Mouse (Mus musculus) G1E (cell line): ENCODE measurements at regions not wholly inside any gene's neighbourhood (a gene's known extent, or its start where the extent isn't known, plus 50 kb on each side); places are given as distances from the start of the nearest gene placed in this dataset.

ENCODE experiments used
- CTCF ChIP-seq: IDR thresholded peaks from 2 replicates; pipeline ENCODE4 v1.5.1; 2012; ENCODE audit warnings: low read depth, low read length, inconsistent platforms, mixed read lengths
- GATA1 ChIP-seq: IDR thresholded peaks from 2 replicates; pipeline ENCODE4 v1.6.1; 2012; ENCODE audit warnings: borderline replicate concordance, low read length, inconsistent platforms, mixed read lengths
- POLR2AphosphoS5 ChIP-seq: IDR thresholded peaks from 2 replicates; pipeline ENCODE4 v1.6.1; 2012; ENCODE audit warnings: low read depth, low read length, inconsistent platforms; ENCODE audit not compliant: insufficient replicate concordance

GRCm38 (mm10) chr15:5950919-5951318 is 348.7 kb upstream of the Dab2 start:
- TF ChIP-seq CTCF: no peak
- TF ChIP-seq GATA1: no peak
- no peak for TF ChIP-seq POLR2AphosphoS5
